Mouse (Mus musculus) CD4-positive naive resting alpha-beta T cell, adult 57 days (primary cell): Measurements from ENCODE around the gene Lrrn4cl. TPM values are rescaled to one million over a fixed set of nuclear protein-coding genes. Genes with fewer than 3 reads are reported as not detected.

Experiments
- total RNA-seq: library from RNA; stranded (reverse); gene quantifications from one replicate; pipeline ENCODE4 v1.2.4, GENCODE M21; 2023

The Lrrn4cl gene
- total RNA-seq = 1.0 TPM

DNA sequence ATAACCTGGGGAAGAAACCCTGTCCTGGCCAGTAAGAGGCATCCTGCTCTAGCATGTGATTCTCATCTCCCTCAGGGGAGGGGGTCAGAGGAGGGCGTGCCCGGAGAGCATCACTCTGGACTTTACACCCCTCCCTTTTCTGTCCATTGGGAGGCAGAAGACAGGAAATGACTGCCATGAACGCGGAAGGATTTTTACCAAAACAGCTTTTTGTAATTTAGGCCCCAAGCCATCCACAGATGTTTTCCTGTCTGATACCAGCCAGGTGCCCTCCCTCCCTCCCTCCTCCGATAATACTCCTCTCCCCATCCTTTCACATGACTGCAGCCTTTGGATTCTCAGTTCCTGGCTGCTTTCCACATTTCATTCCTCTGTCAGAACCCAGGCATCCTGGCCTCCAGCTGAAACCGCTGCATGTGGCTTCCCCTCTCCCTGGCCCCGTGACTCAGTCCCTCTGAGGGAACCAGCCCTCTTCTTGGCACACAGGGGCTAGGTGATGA is at the start of gene Lrrn4cl:
TSS of gene Lrrn4cl (plus strand) at position 367 of the 500 bp plus-strand sequence.

DNA sequence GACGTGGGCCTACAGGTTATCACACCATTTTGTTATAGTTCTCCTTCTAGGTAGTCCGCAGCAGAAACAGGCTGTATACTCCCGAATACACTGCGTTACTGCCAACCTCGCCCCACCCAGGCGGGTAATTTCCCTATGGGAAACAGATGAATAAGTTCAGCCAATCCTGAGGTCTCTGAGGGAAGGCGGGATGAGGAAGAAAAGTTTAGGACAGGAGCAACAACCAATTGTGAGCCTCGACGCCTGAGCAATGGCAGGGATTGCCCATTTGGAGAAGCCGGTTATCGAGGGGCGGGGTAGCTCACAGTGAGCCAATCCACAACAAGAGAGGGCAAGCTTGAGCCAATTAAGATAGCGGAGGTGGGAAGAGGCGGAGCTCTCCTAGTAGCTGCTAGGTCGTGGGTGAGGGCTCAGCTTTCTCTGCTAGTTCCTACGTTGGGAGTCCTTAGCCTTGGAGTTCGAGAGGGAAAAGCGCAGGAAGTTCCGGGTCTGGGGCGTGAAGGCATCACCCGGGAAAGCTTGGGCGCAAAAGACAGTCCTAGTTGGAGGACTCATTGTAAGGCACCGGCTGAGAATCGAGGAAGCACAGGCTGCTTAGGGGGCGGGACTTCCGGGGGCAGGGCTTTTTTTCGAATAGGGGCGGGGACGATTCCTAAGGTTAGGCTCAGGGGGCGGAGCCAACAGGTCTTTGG is 48.3 kb upstream of the Lrrn4cl start, which contains the start of gene Zbtb3:
TSS of gene Zbtb3 (plus strand) at position 426 of the 692 bp plus-strand sequence.

DNA sequence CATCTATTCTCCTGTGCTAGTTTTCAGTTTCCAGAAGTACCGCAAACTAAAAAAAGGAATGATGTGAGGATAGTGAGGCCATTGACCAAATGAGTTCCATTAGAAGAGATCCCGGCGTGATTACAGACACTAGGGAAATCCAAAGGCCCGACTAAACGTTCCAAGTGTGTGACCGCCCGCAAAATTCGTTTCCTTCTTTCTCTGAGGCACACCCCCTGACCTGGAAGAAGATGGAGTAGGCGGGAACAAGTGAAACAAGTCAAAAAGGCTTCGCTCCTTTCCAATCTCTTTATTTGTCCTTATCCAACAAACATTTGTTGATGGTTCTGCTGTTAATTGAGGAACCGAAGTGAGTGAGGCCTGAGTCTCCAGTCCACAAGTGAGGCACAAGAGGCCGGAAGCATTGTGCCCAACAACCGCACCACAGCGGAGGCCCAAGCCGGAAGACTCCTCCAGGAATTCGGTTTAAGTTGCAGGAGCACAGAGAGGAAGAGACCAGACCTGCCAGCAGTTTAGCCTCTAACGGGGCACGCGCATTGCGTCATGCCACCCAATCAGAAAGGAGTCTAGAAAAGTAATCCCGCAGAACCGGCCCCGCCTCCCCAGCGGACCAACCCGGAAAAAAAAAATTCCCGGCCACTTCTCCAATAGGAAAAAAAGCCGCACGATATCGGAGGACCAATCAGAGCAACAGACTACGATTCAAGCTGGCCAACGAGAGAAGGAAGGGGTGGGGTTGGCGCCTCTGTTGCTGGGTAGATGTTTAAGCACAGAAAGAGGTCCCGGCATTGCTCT is 31.6 kb upstream of the Lrrn4cl start, which contains the start of gene Ttc9c:
TSS of gene Ttc9c (minus strand) at position 533 of the 795 bp plus-strand sequence.

DNA sequence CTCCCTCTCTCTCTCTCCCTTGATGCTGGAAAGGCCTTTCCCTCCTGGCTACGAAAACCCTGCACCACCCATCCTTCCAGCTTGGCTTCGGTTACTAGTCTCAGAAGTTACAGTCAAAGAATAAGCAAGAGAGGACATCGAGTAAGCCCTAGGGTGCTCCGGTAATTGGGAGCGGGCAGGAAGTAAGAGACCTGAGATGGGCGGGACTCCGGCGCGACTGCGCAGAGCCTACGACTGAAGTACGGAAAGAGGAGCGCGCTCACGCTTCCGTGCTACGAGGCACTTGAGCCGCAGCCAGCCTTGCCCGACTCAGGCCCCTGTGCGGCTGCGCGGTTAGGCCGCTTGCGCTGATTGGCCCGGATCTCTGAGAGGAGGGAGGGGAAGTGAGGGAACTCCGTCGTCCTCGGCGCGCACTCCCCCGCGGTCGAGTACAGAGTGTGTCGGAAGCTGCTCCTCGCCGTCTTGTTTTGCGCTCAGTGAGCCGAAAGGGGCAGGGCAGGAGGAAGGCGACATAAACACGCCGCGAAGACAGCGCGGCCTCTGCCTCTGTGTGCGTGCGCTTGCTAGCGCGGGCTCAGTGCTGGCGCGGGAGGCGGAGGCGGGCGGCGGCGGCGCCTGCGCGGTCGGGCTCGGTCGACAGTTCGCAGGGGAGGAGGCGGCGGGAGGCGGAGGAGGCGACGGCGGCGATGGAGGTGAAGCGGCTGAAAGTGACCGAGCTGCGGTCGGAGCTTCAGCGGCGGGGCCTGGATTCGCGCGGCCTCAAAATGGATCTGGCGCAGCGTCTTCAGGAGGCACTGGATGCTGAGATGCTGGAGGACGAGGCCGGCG is 30.8 kb upstream of the Lrrn4cl start, which contains the start of gene Hnrnpul2:
TSS of gene Hnrnpul2 (plus strand) at position 415 of the 828 bp plus-strand sequence.

DNA sequence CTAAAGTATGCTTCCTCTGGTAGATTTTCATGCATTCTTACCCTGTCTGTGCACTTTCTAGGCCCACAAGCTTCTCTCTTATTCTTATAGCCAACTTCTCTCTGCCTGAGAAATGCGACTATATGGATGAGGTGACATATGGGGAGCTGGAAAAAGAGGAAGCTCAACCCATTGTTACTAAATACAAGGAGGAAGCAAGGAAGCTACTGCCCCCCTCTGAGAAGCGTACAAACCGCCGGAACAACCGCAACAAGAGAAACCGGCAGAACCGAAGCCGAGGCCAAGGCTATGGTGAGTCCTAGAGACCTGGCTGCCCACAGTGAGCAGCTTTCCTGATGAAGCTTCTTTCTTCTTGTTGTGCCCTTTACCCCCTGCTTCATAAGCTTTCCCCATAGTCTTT is 20.9 kb upstream of the Lrrn4cl start, which contains the start of gene AC129217.1:
TSS of gene AC129217.1 (plus strand) at position 114 of the 400 bp plus-strand sequence.

DNA sequence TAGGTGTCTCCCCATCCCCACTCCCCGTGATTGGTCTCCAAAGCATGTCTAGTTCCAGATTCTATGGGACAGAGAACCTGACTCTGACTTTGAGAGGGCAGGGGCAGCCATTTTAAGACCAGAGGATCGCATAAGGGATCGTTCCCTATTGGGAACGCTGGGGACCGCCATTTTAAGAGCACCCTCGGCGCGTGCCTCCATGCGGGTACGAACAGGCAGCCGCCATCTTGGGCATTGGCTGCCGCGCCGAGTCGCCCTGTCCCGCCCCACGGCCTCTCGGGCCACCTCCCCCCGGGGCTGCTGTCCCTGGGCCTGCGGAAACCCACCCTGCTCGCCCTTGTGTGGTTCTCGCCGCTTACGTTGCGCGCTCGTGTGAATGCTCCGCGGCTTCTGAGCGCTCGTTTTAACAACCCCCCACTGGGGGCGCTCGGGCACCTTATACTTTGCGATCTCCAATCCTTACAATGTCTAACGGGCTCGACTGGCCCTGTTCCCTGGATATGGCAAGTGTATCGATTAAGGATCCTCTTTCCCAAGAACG is 13.2 kb upstream of the Lrrn4cl start, which contains the start of gene Bscl2:
TSS of gene Bscl2 (plus strand) at position 217 of the 541 bp plus-strand sequence.

DNA sequence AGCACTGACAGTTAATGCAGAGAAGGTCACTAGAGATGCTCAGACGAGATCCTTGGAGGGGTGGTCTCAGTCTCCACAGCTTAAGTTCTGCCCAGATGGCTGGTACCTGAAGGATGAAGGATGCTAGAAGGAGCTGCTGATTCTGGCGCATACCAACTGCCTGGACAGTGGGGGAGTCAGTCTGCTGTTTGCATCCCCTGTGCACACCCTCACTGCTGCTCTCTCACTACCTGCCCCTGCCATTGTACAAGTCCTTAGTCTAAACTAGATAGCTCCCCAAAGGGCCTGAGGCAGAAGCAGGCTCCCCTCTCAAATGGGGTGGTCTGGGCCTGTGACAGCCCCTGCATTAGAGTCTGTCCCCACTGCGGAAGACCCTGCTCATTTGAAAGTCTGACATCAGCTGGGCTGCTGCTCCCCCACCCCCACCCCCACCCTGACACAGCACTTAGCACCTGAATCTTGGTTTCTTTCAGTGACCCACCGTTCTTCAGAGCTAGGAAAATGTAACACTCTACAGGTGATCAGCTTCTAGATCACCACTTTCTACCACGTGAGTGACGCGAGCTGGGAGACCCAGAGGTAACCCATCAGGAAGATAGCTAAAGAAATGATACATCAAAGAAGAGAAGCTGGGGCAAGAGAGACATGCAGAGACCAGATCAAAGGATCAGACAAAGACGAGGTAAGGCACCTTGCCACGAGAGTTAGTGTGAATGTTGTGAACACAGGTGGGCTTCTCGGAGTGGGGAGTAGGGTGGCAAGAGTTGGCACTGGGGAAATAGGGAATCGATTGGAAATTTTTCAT is 11.3 kb upstream of the Lrrn4cl start, which contains the start of gene Gng3:
TSS of gene Gng3 (minus strand) at position 92 of the 805 bp plus-strand sequence.

DNA sequence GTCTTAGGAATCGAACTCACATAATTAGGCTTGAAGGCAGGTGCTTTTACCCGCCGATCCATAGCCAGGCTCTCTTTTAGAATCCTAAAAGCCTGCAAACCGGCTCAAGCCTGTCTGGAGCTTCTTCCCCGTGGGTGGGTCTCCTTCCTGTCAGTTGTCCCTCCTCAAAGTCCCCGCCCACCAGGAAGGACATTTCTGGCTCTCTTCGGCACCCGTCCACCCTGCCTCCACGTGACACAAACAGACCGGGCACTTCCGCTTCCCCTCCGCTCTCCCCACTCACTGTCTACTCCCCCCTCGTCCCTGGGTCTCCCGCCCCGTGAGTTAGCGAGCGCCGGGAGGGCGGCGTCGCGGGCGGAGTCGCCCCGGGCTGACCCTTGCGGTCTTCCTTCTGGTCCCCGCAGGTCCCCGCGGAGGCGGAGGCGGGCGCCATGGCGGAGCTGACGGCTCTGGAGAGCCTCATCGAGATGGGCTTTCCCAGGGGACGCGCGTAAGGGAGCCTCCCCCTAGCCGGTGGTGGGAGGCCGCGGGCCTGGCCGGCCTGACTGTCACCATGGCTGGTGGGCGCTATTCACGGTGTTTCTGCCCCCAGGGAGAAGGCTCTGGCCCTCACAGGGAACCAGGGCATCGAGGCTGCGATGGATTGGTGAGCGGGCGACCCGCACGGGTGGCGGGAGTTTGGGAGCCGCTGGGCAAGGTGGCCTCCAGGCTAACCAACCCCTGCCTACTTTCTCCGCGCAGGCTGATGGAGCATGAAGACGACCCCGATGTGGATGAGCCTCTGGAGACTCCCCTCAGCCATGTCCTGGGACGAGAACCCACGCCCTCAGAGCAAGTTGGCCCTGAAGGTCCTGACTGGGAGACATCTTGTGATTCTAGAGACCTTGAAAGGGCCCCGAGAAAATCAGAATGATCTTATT is 21.0 kb downstream of the Lrrn4cl start, which contains the start of gene Ubxn1:
TSS of gene Ubxn1 (plus strand) at position 230 of the 920 bp plus-strand sequence.

DNA sequence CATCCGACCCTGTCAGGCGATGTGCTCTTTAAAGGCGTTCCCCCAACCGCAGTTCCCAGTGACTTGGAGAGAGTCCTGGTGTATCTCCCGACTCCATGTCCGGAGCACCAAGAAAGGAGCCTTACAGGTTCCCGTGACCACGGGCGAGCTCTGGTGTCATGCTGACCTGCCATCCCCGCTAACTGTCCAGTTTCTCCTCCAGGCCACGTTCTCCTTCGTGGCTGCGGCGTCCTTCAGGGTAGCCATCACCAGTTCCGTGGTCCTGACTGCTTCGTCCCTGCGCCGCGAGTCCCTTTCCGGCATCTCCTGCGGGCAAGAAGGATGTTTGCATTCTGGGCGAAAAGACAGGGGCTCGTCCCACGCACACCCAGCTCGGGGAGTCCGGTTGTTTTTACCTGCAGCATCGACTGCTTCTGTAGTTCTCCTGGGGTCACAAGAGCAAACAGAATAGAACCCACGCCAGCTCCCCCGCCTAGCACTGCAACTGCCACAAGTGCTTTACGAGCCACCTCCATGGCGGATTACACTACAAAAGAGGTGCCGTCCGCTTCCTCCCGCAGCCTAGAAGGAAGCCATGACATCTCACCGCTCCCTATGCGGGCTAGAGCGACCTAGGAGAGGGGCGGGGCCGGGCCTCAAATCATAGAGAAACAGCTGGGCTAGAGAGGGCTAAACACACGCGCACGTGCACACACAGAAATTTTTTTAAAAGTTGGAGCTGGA is 29.9 kb downstream of the Lrrn4cl start, which contains the start of gene Uqcc3:
TSS of gene Uqcc3 (minus strand) at position 613 of the 723 bp plus-strand sequence.

DNA sequence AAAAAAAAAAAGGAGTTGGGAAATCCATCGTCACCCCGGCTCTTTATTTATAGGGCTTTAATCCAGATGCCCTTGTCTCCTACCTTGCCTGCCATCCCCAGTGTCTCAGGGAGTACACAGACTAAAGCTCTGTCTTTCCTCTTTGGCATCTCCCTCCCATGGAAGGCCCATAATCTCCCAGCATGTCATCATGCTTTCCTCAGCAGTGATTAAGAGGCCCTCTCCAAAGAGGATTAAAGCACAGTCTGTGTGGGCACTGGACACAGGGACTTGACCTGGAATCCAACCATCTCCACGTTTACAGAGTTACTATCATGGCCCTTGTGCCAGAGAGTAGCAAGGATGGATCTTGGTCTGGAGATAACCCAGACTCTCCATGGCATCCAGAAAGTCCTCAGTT is 33.0 kb downstream of the Lrrn4cl start, which contains the start of the genes Lbhd1 and Gm49403:
TSS of gene Lbhd1 (plus strand) at position 117 of the 400 bp plus-strand sequence.
TSS of gene Gm49403 (plus strand) at position 315 of the 400 bp plus-strand sequence.

DNA sequence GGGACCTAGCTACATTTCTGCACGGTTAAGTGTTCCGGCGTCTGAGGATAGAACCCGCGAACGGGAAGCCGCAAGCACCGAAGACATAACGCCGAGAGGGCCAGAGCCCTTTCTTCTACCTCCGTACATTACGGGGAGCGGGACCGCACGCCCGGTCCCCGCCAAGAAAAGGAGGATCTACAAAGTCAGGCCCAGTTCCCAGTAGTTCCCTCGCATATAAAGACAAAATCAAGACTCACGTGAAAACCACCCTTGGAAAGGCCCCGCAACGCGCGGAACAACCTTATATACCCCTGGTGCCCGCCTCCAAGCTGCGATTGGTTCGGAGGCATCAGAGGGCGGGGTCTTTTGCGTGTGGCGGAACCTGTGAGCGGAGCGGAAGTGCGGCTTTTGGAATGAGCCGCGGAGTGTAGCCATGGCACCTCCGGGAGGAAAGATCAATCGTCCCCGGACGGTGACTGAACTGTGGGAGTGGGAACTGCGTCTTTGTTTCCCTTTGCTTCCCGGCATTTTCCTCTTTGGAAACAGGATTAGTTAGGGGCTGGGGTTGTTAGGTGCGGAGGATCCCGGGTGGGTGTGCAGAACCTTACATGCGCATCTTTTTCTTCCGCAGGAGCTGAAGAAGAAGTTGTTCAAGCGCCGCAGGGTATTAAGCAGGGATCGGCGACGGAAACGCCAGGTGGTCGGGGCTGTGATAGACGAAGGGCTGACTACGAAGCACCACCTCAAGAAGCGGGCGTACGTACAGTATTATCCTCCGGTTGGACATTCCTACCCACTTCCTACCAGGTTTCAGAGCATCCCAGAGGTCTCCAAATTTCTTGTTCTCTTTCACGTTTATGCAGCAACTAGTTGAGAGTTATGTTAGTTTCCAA is 38.2 kb downstream of the Lrrn4cl start, which contains the start of the genes 1810009A15Rik and Gm49416:
TSS of gene 1810009A15Rik (plus strand) at position 343 of the 875 bp plus-strand sequence.
TSS of gene Gm49416 (plus strand) at position 416 of the 875 bp plus-strand sequence.

DNA sequence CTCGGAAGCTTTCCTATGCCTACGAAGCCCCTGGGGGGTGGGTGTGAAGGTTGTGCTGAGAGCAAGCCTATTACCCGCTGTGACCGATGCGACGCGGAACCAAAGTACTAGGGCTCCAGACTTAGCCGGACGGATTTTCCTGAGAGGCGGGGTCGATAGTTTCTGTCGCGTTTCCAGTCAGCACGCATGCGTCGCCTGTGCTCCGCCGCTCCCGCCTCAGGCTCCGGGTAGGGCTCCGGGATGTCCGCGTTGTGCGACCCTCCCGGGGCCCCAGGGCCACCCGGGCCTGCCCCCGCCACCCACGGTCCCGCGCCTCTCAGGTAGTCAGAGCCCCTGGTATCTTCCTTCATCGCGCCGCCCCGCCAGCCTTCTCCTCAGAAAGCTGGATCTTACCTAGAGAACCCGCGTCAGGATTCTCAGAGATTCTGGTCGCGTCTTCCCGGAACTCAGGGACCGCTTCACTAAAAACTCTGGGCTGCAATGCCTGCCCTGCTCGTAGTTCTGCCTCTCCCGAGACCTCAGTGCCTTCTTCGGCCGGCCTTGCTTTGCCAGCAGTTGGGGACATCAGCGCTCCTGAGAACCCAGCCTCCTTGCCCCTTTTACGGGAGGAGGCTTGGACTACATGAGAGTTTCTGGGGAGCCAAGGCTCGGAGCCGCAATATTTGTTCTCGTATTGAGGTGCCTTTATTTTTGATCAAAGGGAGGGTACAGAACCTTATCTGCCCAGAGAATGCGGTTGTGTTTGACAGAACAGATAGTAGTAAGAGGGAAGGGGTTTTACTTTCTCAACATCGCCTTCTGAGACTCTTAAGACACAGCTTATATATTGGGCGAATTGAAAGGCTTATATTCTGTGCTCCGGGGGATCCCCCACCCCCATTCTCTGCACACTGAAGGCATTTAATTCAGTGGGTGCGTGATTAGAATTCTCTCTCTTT is 42.5 kb downstream of the Lrrn4cl start, which contains the start of gene Ints5:
TSS of gene Ints5 (plus strand) at position 177 of the 938 bp plus-strand sequence.

DNA sequence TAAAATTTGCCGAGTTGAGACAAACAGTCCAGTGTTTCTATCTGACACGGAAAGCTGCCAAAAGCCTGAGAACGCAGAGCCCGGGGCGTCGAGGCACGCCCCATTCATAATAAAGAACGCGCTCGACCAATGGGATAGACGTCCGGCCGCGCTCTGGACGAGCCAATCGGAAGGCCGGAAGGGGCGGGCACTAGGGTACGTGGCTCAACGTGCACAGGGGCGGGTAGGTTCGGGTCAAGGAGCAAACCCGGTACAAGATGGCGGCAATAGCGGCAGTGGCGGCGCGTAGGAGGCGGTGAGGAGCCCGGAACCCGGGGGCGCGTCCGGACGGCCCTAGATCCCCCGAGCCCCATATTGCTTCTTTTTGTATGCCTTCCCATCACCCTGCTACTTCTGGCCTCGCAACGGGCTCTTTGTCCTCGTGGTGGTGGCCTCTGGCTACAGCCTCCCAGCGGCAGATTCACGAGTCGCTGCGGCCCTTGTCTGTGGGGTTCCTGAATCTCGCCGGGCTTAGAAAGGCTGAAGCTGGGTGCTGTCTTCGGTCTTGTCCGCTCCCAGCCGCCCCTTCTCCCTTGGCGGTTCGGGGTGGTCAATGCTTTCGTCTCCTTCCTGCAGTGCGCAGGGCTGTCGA is 47.4 kb downstream of the Lrrn4cl start, which contains the start of gene Ganab:
TSS of gene Ganab (plus strand) at position 207 of the 631 bp plus-strand sequence.

